Mouse (Mus musculus): Measurements from ENCODE around the gene Ms4a15. TPM values are rescaled to one million over a fixed set of nuclear protein-coding genes. Genes with fewer than 3 reads are reported as not detected.
A peak's percentile ranks its signal among the peaks of the same experiment; 100 is the strongest.

Ms4a15 gene
- polyA plus RNA-seq, 1 experiment from 2014 or later = not detected

DNA sequence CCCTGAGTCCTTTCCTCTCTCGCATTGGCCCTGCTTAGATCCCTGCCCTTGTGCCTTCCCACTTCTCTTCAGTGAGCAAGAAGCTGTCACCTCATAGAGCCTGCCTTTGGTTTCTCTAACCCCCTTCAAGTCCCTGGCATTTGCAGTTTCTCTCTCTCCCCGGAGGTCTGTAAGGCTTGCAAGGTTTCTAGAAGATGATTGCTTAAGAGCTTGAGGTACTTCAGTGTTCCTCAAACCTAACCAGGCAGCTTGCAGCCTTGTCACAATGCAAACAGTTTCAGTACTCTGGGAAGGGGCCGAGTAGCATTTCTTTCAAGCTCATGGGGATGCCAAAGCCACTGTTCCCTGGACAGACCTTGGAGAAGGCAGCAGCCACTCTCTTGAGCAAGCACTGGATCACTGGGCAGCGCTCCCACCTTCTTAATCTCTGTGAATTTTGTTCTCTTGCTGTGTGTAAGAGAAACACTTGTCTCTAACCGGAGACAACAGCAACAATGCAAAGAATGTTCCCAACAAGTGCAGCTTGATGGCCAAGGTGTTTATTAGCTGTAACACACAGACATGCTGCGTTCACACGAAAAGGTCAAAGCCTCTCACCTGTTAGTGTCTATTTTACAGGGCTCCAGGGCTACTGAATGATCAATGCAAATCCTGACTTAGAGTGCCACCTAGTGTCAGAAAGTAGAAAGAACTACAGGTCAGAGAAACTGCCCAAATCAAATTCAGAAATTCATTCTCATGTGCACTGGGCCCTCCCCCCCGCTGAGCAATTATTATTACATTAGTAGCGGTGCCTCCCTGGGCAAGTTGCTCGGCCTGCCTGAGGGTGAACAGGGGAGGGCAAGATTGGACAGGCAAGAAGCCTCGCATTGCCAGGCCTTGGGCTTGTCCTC lies 33.7 kb downstream of the Ms4a15 start:
- Histone ChIP-seq H3K36me3 (no peaks in the 10 kb centered on the region), H3K27me3 (peaks cover 4% of the 10 kb centered on the region; the same call in 1 of the 2 replicates), H3K4me2 (replicated peaks) (0 out of 2 replicates have a peak overlapping the region, but pooled peaks have one; percentile 25), H3K4me3 (no peak overlapping the region), H3K4me1 (peaks cover 5% of the 10 kb centered on the region), H3K9me3 (replicated peaks) (no peaks in the 10 kb centered on the region), H3K9ac (no peak overlapping the region), H3K27ac (no peak overlapping the region)
- peak; percentile 76 for ATAC-seq (ENCODE audit: low FRiP score)
- WGBS = 38% methylated on average over 11 of the region's 11 CpGs

DNA sequence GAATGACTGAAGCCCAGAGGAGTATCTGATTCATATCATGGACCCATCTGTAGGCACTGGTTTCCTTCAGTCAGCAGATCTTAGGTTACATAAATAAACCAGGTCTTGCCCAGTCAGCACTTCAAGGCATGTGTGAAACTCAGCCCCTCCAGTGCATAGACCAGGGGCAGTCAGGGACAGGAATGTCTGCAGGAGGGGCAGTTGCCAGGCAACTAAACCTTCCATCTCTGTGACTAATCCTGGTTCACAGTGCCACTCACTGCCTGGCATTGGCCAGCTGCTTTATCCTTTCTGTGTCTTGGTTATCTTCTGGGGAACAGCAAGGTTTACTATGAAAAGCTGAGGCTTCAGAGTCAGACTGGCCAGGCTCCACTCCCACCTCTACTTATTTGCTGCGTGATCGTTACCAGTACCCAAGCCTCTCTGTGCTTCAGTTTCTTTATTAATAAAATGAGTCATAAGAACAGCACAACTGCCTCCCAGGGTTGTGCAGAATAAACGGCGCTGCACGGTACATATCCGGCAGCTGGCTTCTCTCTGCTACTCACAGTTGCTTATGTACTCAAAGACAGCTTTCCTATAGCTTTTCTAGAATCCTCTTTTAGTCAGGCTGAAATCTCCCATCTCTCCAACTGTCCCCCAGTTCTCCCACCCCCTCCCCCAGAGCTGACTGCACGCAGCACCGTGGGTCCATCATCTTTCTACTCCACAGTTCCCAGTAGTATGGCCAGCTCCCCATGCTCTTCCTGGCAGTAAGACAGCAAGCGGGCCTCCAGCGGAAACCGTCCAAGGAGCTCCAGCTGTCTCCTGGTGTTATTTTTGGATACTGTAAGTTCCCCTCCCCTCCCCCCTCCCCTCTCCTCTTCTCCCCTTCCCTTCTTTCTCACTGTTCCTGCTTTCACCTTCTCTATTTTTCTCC lies 40.8 kb downstream of the Ms4a15 start:
- no peak overlapping the region for H3K9ac ChIP-seq
- WGBS = 66% methylated on average over 11 of the region's 11 CpGs
- no peak overlapping the region for H3K4me3 ChIP-seq
- 0 out of 2 replicates have a peak overlapping the region, but pooled peaks have one; percentile 2 for H3K27ac ChIP-seq
- H3K36me3 ChIP-seq = no peaks in the 10 kb centered on the region
- peaks cover 28% of the 10 kb centered on the region for H3K4me1 ChIP-seq
- no peaks in the 10 kb centered on the region for H3K9me3 ChIP-seq (replicated peaks)
- no peak for ATAC-seq (ENCODE audit: low FRiP score)
- H3K27me3 ChIP-seq = peaks cover 3% of the 10 kb centered on the region; the same call in 1 of the 2 replicates
- H3K4me2 ChIP-seq (replicated peaks) = no peak overlapping the region

DNA sequence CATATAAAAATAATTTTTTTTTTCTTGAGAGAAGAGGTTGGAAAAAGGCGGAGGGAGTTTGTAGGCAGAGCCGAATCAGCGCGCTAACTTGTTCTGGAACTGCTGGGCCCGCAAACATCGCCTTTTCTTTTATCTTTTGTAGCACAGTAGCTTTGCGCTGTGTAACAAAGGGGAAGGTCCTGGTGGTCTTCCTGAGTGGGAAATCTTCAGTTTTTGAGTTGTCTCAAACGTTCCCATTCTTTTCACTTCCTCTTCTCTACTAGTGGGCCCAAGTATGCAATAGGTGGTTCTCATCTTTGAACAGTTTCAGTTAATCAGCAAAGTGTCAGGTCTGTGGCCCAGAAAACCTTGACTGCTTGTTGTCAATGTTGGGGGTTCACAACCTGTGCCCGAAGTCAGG lies 43.5 kb downstream of the Ms4a15 start:
- H3K9ac ChIP-seq = peak overlapping the region; percentile 41
- no peaks in the 10 kb centered on the region for H3K9me3 ChIP-seq (replicated peaks)
- peak overlapping the region; percentile 23; the same call in 1 of the 2 replicates for H3K27ac ChIP-seq
- no peak; the same call in 1 of the 2 replicates for ATAC-seq (ENCODE audit: low FRiP score)
- H3K4me2 ChIP-seq (replicated peaks) = peak overlapping the region; percentile 100
- H3K4me3 ChIP-seq = peak overlapping the region; percentile 72
- H3K4me1 ChIP-seq = peaks cover 39% of the 10 kb centered on the region
- 37% methylated on average over 9 of the region's 9 CpGs for WGBS
- peaks cover 3% of the 10 kb centered on the region; the same call in 1 of the 2 replicates for H3K27me3 ChIP-seq
- H3K36me3 ChIP-seq = peaks cover 10% of the 10 kb centered on the region

DNA sequence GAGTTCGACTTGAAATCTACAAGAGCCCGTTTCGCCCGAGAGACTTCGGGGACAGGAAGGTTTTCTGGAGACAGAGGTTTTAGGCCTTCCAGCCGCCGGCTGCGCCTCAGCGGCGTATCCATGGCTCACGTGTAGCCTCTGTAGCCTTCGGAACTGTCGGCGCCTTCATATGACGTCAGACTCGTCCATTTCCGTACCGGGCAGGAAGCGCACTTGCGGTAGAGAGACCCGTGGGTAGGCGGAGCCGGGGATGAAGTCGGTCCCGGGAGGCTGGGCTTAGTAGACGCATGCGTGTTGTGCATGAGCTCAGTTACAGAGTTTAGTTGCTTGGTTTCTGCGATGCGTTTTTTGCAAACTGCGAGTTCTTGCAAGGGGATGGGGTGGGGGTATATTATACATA lies 43.9 kb downstream of the Ms4a15 start, which contains the start of gene Ccdc86:
Ccdc86 (minus strand) TSS at position 155 of the 400 bp plus-strand sequence.
- Histone ChIP-seq H3K4me3 (peak within 1 kb of the TSS; percentile 72), H3K27me3 (peaks cover 3% of the 10 kb centered on the region; the same call in 1 of the 2 replicates), H3K9ac (peak within 1 kb of the TSS; percentile 82), H3K9me3 (replicated peaks) (no peaks in the 10 kb centered on the region), H3K36me3 (peaks cover 14% of the 10 kb centered on the region), H3K4me1 (peaks cover 39% of the 10 kb centered on the region), H3K4me2 (replicated peaks) (peak within 1 kb of the TSS; percentile 100), H3K27ac (peak within 1 kb of the TSS; percentile 23; the same call in 1 of the 2 replicates)
- peak; percentile 98 for ATAC-seq (ENCODE audit: low FRiP score)
- WGBS = 0% methylated on average over 30 of the region's 30 CpGs

DNA sequence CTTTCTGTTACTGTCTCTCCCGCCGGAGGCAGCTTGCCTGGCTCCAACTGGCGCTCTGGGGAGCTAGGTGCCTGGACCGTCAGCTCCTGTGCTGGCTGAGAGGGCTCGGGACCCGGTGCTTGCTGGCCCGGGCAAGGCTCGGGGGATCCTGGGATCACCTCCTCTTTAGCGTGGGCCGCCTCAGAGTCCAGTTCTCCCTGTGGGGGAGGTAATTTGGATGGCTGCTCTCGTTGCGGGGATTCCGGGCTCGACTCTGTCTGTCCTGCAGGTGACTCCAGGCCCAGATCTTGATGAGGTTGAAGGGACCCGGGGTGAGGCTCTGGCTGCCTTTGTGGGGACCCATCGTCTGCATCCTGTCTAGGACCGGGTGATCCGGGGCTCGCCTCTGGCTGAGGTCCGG lies 44.6 kb downstream of the Ms4a15 start:
- Histone ChIP-seq H3K9me3 (replicated peaks) (no peaks in the 10 kb centered on the region), H3K4me1 (peaks cover 39% of the 10 kb centered on the region), H3K27me3 (peaks cover 3% of the 10 kb centered on the region; the same call in 1 of the 2 replicates), H3K36me3 (peaks cover 21% of the 10 kb centered on the region), H3K9ac (peak overlapping the region; percentile 82), H3K4me2 (replicated peaks) (peak overlapping the region; percentile 100), H3K27ac (no peak overlapping the region), H3K4me3 (peak overlapping the region; percentile 72)
- no peak; the same call in 1 of the 2 replicates for ATAC-seq (ENCODE audit: low FRiP score)
- WGBS = under 1% methylated on average over 20 of the region's 20 CpGs

DNA sequence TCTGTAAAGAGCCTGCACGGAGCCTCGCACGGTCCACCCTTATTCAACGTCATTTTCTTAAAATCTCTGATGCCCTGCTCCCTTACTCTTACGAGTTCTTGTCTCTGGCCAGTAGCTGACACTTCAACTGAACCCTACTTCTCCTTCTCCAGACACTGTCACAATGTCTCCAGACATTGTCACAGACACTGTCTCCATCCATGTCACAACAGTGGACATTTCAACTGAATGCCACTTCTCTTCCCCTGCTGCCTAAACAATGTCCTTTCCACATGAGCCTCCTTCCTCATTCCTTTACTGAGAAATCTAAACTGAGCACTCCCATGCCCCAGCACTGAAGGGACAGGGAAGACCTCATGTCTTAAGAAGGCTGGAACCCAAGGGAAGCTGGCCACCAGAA lies 45.8 kb downstream of the Ms4a15 start:
- WGBS = 92% methylated on average over 5 of the region's 5 CpGs
- Histone ChIP-seq H3K36me3 (peaks cover 33% of the 10 kb centered on the region), H3K4me3 (peak overlapping the region; percentile 72)

DNA sequence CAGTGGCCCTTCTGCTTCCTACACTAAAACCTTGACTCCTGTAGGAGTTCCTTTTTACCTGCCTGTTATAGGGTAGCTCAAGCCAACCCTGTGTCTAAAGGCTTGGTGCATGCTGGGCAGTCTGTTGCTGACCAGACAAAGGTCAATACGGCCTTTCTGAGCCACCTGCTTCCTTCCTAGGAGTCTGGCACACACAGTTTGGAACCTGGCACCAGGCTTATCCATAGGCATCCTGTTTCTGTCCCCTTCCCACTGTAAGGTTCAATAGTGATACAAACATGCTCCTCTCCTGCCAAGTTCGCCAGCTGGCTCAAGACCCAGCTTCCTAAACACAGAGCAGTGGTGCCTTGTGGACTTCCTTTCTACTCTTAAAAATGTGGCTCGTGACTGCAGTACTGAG lies 46.5 kb downstream of the Ms4a15 start:
- WGBS = 84% methylated on average over 3 of the region's 3 CpGs

More for the DNA sequence above, 45.8 kb downstream of the Ms4a15 start:
- Histone ChIP-seq H3K27ac (no peak overlapping the region), H3K4me1 (peaks cover 35% of the 10 kb centered on the region), H3K9me3 (replicated peaks) (no peaks in the 10 kb centered on the region), H3K4me2 (replicated peaks) (peak overlapping the region; percentile 100), H3K9ac (peak overlapping the region; percentile 82), H3K27me3 (peaks cover 3% of the 10 kb centered on the region)
- ATAC-seq (ENCODE audit: low FRiP score) = no peak

DNA sequence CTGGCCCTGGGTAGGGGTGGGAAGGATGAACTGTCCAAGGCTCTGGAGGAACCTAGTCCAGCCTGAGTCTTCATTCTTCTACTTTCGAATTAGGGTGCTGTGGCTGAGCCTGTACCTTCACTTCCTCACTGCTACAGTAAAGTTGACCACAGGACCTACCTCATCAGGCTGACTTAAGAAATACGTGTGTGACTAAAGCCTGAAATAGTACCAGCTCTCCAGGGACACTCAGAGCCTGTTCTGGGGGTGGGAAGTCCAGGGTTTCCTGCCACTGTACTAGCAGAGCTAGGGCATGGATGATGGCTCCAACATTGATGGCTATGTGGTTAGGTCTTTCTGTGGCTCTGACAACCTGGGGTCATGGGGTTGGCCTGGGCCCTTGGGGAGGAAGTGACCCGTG lies 49.1 kb downstream of the Ms4a15 start:
- no peaks in the 10 kb centered on the region for H3K9me3 ChIP-seq (replicated peaks)
- H3K9ac ChIP-seq = no peak overlapping the region
- no peak overlapping the region for H3K4me3 ChIP-seq
- no peak overlapping the region for H3K27ac ChIP-seq
- no peak overlapping the region for H3K4me2 ChIP-seq (replicated peaks)
- H3K36me3 ChIP-seq = peaks cover 39% of the 10 kb centered on the region
- H3K4me1 ChIP-seq = peaks cover 35% of the 10 kb centered on the region
- no peaks in the 10 kb centered on the region; the same call in none of the 2 replicates for H3K27me3 ChIP-seq
- WGBS = 91% methylated on average over 3 of the region's 3 CpGs
- no peak for ATAC-seq (ENCODE audit: low FRiP score)

More for the DNA sequence above, 46.5 kb downstream of the Ms4a15 start:
- Histone ChIP-seq H3K27ac (no peak overlapping the region), H3K4me3 (no peak overlapping the region), H3K4me1 (peaks cover 29% of the 10 kb centered on the region), H3K27me3 (peaks cover 3% of the 10 kb centered on the region), H3K9me3 (replicated peaks) (no peaks in the 10 kb centered on the region), H3K9ac (no peak overlapping the region), H3K4me2 (replicated peaks) (peak overlapping the region; percentile 100; the same call in 1 of the 2 replicates), H3K36me3 (peaks cover 39% of the 10 kb centered on the region)
- no peak for ATAC-seq (ENCODE audit: low FRiP score)

DNA sequence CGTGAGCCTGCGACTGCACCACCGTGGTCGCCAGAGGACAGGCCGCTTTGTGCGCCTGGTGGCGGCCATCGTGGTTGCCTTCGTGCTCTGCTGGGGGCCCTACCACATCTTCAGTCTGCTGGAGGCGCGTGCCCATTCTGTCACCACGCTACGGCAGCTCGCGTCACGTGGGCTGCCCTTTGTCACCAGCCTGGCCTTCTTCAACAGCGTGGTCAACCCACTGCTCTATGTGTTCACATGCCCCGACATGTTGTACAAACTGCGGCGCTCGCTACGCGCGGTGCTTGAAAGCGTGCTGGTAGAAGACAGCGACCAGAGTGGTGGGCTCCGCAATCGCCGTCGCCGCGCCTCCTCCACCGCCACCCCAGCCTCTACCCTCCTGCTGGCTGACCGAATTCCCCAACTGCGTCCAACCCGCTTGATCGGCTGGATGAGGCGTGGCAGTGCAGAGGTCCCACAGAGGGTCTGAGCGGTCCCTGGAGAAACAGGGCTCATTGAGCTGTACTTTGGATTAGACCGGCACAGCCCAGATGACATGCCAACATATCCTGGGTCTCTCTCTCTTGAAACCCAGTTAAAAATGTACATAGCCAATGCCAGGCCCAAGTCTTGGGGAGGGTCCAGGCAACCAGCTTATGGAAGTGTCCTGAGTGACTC lies 52.1 kb downstream of the Ms4a15 start:
- Histone ChIP-seq H3K4me3 (peak overlapping the region; percentile 35), H3K9me3 (replicated peaks) (0 out of 2 replicates have a peak, but pooled peaks cover 3% of the 10 kb centered on the region), H3K27me3 (no peaks in the 10 kb centered on the region; the same call in none of the 2 replicates), H3K9ac (peak overlapping the region; percentile 55), H3K36me3 (peaks cover 39% of the 10 kb centered on the region), H3K4me2 (replicated peaks) (peak overlapping the region; percentile 65), H3K27ac (peak overlapping the region; percentile 44), H3K4me1 (peaks cover 11% of the 10 kb centered on the region)
- peak; percentile 82 for ATAC-seq (ENCODE audit: low FRiP score)
- 2% methylated on average over 40 of the region's 40 CpGs for WGBS

DNA sequence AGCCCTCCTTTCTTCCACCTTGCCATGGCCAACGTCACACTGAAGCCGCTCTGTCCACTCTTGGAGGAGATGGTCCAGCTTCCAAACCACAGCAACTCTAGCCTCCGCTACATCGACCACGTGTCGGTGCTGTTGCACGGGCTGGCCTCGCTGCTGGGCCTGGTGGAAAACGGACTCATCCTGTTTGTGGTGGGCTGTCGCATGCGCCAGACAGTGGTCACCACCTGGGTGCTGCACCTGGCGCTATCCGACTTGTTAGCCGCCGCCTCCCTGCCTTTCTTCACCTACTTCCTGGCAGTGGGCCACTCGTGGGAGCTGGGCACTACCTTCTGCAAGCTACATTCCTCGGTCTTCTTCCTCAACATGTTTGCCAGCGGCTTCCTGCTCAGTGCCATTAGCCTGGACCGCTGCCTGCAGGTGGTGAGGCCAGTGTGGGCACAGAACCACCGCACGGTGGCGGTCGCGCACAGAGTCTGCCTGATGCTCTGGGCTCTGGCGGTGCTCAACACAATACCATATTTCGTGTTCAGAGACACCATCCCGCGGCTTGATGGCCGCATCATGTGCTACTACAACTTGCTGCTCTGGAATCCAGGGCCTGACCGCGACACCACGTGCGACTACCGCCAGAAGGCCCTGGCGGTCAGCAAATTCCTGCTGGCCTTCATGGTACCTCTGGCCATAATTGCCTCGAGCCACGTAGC lies 52.8 kb downstream of the Ms4a15 start:
- WGBS = 18% methylated on average over 37 of the region's 37 CpGs
- peak overlapping the region; percentile 44 for H3K27ac ChIP-seq

DNA sequence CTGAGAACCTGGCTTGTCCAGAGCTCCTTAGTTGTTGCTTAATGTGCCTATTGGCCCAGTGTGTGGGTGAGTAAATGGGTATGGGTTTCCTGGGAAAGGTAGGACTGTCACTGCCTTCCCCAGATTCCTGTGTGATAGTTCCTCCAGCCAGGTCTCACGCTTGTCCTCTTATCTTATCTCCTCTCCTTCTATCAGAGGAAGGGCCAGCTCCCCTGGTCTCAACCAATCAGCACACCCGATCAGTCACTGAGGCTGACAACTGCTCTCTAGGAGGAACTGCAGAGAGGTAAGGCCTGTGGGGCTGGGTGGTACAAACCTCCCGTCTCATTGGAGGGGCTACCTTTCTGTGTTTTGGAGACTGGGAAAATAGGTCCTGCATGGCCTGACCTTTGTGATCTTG lies 54.3 kb downstream of the Ms4a15 start:
- Histone ChIP-seq H3K4me2 (replicated peaks) (no peak overlapping the region), H3K27me3 (no peaks in the 10 kb centered on the region; the same call in none of the 2 replicates), H3K4me1 (peaks cover 11% of the 10 kb centered on the region), H3K36me3 (peaks cover 21% of the 10 kb centered on the region), H3K9me3 (replicated peaks) (0 out of 2 replicates have a peak, but pooled peaks cover 4% of the 10 kb centered on the region), H3K4me3 (no peak overlapping the region), H3K9ac (no peak overlapping the region), H3K27ac (no peak overlapping the region)
- ATAC-seq (ENCODE audit: low FRiP score) = no peak
- 48% methylated on average over 3 of the region's 3 CpGs for WGBS

More for the DNA sequence above, 52.8 kb downstream of the Ms4a15 start:
- H3K4me1 ChIP-seq = peaks cover 11% of the 10 kb centered on the region
- 0 out of 2 replicates have a peak, but pooled peaks cover 4% of the 10 kb centered on the region for H3K9me3 ChIP-seq (replicated peaks)
- peak; percentile 94 for ATAC-seq (ENCODE audit: low FRiP score)
- peaks cover 36% of the 10 kb centered on the region for H3K36me3 ChIP-seq
- H3K4me2 ChIP-seq (replicated peaks) = peak overlapping the region; percentile 65
- H3K9ac ChIP-seq = peak overlapping the region; percentile 55
- H3K27me3 ChIP-seq = no peaks in the 10 kb centered on the region; the same call in none of the 2 replicates
- peak overlapping the region; percentile 35 for H3K4me3 ChIP-seq

Measured in hindbrain, embryonic 12.5 days (tissue).